Mouse (Mus musculus) intestine, embryonic 14.5 days (tissue): Measurements from ENCODE around the gene Akap13. TPM values are rescaled to one million over a fixed set of nuclear protein-coding genes. Genes with fewer than 3 reads are reported as not detected.

ENCODE experiments used
- ATAC-seq: fragments of 200-750 bp; cut with Nextera tagmentation; replicated peaks from 2 replicates; pipeline ENCODE4 v1.8.0; 2017; ENCODE audit warnings: low read depth, moderate number of reproducible peaks, moderate TSS enrichment, moderate library complexity; ENCODE audit not compliant: low FRiP score, low TSS enrichment
- DNase-seq: peaks from one replicate; pipeline ENCODE4 v3.0.0-alpha.2; 2018; ENCODE audit warnings: low spot score
- H3K27ac ChIP-seq: fragments of 300-500 bp; sonication (generic); 2 replicates; pipeline ENCODE4 v1.5.1; 2014; ENCODE audit warnings: low read depth, mild to moderate bottlenecking, control low read depth
- H3K27me3 ChIP-seq: fragments of 300-500 bp; sonication (generic); replicated peaks from 2 replicates; pipeline ENCODE4 v1.6.1; 2014; ENCODE audit warnings: low read length, control low read depth; ENCODE audit not compliant: control insufficient read depth, insufficient read depth
- H3K36me3 ChIP-seq: fragments of 300-500 bp; sonication (generic); 2 replicates; pipeline ENCODE4 v1.6.1; 2014; ENCODE audit warnings: low read length, control low read depth; ENCODE audit not compliant: control insufficient read depth, insufficient read depth
- H3K4me1 ChIP-seq: fragments of 300-500 bp; sonication (generic); replicated peaks from 2 replicates; pipeline ENCODE4 v1.6.1; 2014; ENCODE audit warnings: low read length, control low read depth, mixed read lengths; ENCODE audit not compliant: control insufficient read depth, insufficient read depth
- H3K4me2 ChIP-seq: fragments of 300-500 bp; sonication (generic); 2 replicates; pipeline ENCODE4 v1.6.1; 2014; ENCODE audit warnings: low read length
- H3K4me3 ChIP-seq: fragments of 300-500 bp; sonication (generic); 2 replicates; pipeline ENCODE4 v1.5.1; 2014; ENCODE audit warnings: low read depth, low read length, control low read depth, mixed read lengths
- H3K9ac ChIP-seq: fragments of 300-500 bp; sonication (generic); 2 replicates; pipeline ENCODE4 v1.6.1; 2014; ENCODE audit warnings: mild to moderate bottlenecking, low read length
- H3K9me3 ChIP-seq: fragments of 300-500 bp; sonication (generic); 2 replicates; pipeline ENCODE4 v1.6.1; 2016; ENCODE audit warnings: low read length, control low read depth; ENCODE audit not compliant: control insufficient read depth
- WGBS: fragments of 180-500 bp; shearing (Covaris S2); extraction: QIAGEN DNeasy Blood & Tissue Kit; methylation state at CpG from one replicate; pipeline ENCODE4 v1.1.7; 2014; 5-methylcytosine and 5-hydroxymethylcytosine counted together
- polyA plus RNA-seq: library from polyadenylated mRNA; unstranded; fragments of >200 nt; fragmentation: Nextera tagmentation; extraction: Ambion mirVana; gene quantifications from 2 replicates; pipeline ENCODE4 v1.2.1, GENCODE M21; 2014

Gene Akap13
- polyA plus RNA-seq, 1 experiment from 2014 or later, result 51.5 TPM

DNA sequence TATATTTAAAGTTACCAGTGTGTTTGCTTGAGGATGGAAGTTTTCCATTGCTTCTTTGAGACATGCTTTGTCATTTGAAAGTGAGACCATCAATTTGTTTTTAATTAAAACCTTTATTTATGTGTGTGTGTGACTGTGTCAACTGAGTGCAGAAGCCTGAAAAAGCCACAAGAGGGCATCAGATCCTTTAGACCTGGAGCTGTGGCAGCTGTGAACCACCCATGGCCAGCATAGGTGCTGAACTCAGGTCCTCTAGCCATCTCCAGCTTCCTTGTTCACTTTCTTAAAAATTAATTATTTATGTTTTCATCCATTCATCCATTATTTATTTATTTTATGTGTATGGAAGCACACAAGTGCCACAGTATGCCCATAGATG is 98.3 kb downstream of the Akap13 start:
- ATAC-seq (no peak), DNase-seq (no peak)
- Histone ChIP-seq H3K4me1 (peaks cover 48% of the 10 kb centered on the region), H3K27ac (peak overlapping the region; percentile 78), H3K9ac (no peak overlapping the region), H3K36me3 (no peaks in the 10 kb centered on the region), H3K9me3 (no peaks in the 10 kb centered on the region), H3K4me2 (no peak overlapping the region), H3K27me3 (no peaks in the 10 kb centered on the region), H3K4me3 (no peak overlapping the region)

DNA sequence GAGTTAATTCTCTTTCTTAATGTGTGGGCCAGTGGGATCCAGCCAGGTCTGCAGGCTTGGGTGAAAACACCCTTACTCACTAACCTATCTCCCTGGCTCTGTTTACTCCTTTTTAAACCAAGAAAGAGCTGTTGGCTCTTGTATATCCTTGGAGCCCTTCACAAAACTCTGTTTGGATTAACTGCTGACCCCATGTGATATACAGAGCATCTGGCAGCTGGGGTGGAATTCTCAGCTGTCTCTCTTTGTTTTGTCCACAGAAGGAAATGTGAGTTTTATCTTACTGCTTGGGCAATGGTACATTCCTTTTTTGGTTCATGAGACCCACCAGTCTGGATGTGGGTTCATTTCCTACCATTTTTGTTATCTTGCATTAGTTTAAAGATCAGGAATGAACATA is 98.7 kb downstream of the Akap13 start:
- Histone ChIP-seq H3K9ac (no peak overlapping the region), H3K27me3 (no peaks in the 10 kb centered on the region), H3K4me1 (peaks cover 51% of the 10 kb centered on the region), H3K4me2 (no peak overlapping the region), H3K27ac (peak overlapping the region; percentile 78; the same call in 1 of the 2 replicates), H3K4me3 (no peak overlapping the region), H3K9me3 (no peaks in the 10 kb centered on the region), H3K36me3 (no peaks in the 10 kb centered on the region)
- DNase-seq (no peak), ATAC-seq (no peak)

- H3K27ac ChIP-seq, result no peak overlapping the region
Measured at GRCm38 (mm10) chr7:75555940-75556339, 100.6 kb downstream of the Akap13 start.

GRCm38 (mm10) chr7:75558225-75558624 is 102.9 kb downstream of the Akap13 start:
- ATAC-seq, result 0 out of 2 replicates have a peak, but pooled peaks have one; percentile 20

More at GRCm38 (mm10) chr7:75555940-75556339, 100.6 kb downstream of the Akap13 start:
- 45% methylated on average over 6 of the region's 6 CpGs for WGBS
- DNase-seq (no peak), ATAC-seq (no peak)
- Histone ChIP-seq H3K4me3 (no peak overlapping the region), H3K27me3 (no peaks in the 10 kb centered on the region), H3K36me3 (no peaks in the 10 kb centered on the region), H3K4me1 (peaks cover 51% of the 10 kb centered on the region), H3K4me2 (no peak overlapping the region), H3K9me3 (no peaks in the 10 kb centered on the region), H3K9ac (no peak overlapping the region)

DNA sequence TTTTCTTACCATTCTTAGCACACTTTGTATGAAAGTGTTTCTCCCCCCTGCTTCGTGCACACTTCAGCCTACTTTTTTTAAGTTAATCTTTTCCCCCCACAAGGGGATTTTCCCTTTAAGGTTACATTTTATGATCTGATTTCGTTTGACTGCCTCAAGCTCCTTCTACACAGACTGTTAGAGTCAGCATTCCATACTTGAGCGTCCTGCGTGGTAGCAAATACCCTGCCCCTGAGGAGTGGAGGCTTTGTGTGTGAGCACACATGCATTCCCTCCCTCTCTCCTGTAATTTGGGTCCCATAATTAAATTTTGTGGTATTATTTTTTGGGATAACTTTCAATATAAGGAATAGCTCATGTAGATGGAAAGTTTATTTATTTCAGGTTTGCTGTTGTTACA is 103.8 kb downstream of the Akap13 start:
- no peak overlapping the region for H3K9ac ChIP-seq
- ATAC-seq, result no peak
- H3K27me3 ChIP-seq, result no peaks in the 10 kb centered on the region
- peak; percentile 9 for DNase-seq
- no peaks in the 10 kb centered on the region for H3K36me3 ChIP-seq
- peaks cover 38% of the 10 kb centered on the region for H3K4me1 ChIP-seq
- 14% methylated on average over 4 of the region's 4 CpGs for WGBS
- peak overlapping the region; percentile 60 for H3K27ac ChIP-seq
- no peak overlapping the region for H3K4me3 ChIP-seq
- H3K4me2 ChIP-seq, result no peak overlapping the region
- H3K9me3 ChIP-seq, result no peaks in the 10 kb centered on the region

More at GRCm38 (mm10) chr7:75558225-75558624, 102.9 kb downstream of the Akap13 start:
- no peak for DNase-seq
- Histone ChIP-seq H3K9ac (no peak overlapping the region), H3K36me3 (no peaks in the 10 kb centered on the region), H3K4me3 (no peak overlapping the region), H3K4me1 (peaks cover 46% of the 10 kb centered on the region), H3K9me3 (no peaks in the 10 kb centered on the region), H3K27me3 (no peaks in the 10 kb centered on the region), H3K4me2 (no peak overlapping the region), H3K27ac (peak overlapping the region; percentile 60)
- WGBS, result 44% methylated on average over 1 of the region's 1 CpGs

GRCm38 (mm10) chr7:75559915-75560314 is 104.6 kb downstream of the Akap13 start:
- 88% methylated on average over 4 of the region's 4 CpGs for WGBS
- H3K4me2 ChIP-seq, result no peak overlapping the region
- H3K4me3 ChIP-seq, result no peak overlapping the region
- peaks cover 37% of the 10 kb centered on the region for H3K4me1 ChIP-seq
- DNase-seq (no peak), ATAC-seq (no peak)
- H3K27ac ChIP-seq, result no peak overlapping the region
- no peaks in the 10 kb centered on the region for H3K27me3 ChIP-seq
- H3K9me3 ChIP-seq, result no peaks in the 10 kb centered on the region
- H3K9ac ChIP-seq, result no peak overlapping the region
- no peaks in the 10 kb centered on the region for H3K36me3 ChIP-seq

- Histone ChIP-seq H3K4me3 (no peak overlapping the region), H3K27me3 (no peaks in the 10 kb centered on the region), H3K36me3 (no peaks in the 10 kb centered on the region), H3K9ac (no peak overlapping the region), H3K4me1 (peaks cover 35% of the 10 kb centered on the region), H3K27ac (no peak overlapping the region), H3K4me2 (no peak overlapping the region), H3K9me3 (no peaks in the 10 kb centered on the region)
- 96% methylated on average over 2 of the region's 2 CpGs for WGBS
- no peak for ATAC-seq
- peak; percentile 7 for DNase-seq
Measured at GRCm38 (mm10) chr7:75560566-75560965, 105.2 kb downstream of the Akap13 start.

DNA sequence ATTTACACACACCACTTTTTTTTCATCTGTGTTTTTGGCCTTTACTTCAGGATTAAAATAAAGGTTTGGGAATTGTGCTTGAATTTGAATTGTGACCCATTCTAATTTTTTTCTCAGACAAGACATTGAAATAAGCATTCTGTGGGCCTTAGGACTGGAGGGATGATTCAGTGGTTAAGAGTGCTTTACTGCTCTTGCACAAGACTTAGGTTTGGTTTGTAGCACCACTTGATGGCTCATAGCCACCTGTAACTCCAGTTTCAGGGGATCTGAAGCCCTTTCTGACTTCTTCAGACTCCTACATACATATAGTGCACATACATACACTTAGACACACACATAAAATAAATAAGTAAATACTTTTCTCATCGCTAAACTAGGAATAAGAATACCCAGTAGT is 105.8 kb downstream of the Akap13 start:
- no peaks in the 10 kb centered on the region for H3K36me3 ChIP-seq
- ATAC-seq (no peak), DNase-seq (peak; percentile 12)
- H3K9me3 ChIP-seq, result no peaks in the 10 kb centered on the region
- 97% methylated on average over 1 of the region's 1 CpGs for WGBS
- peaks cover 29% of the 10 kb centered on the region for H3K4me1 ChIP-seq
- H3K27ac ChIP-seq, result no peak overlapping the region
- H3K4me2 ChIP-seq, result no peak overlapping the region
- H3K4me3 ChIP-seq, result no peak overlapping the region
- no peak overlapping the region for H3K9ac ChIP-seq
- no peaks in the 10 kb centered on the region for H3K27me3 ChIP-seq

DNA sequence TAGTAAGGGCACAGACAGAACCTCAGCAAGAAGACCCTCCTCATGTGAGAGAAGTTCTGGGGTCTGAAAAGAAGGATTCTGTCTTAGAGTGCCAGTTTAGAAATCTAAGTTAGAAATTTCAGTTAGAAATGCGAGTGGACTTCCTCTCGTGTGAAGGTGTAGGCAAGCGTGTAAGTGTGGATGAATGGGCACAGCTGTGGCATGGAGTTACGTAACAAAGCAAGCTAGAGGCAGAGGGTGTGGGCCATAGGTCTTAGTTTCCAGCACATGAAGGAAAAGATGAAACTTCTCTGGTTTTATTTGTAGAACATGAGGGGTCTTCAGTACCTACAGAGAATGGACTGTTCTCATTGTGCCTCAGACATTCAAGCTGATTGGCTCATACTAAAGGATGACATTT is 112.9 kb downstream of the Akap13 start:
- DNase-seq, result no peak
- H3K4me2 ChIP-seq, result no peak overlapping the region
- H3K9me3 ChIP-seq, result no peaks in the 10 kb centered on the region
- no peak overlapping the region for H3K4me3 ChIP-seq
- 0 out of 2 replicates have a peak, but pooled peaks cover 3% of the 10 kb centered on the region for H3K4me1 ChIP-seq
- no peak overlapping the region for H3K27ac ChIP-seq
- H3K9ac ChIP-seq, result no peak overlapping the region
- H3K36me3 ChIP-seq, result peaks cover 3% of the 10 kb centered on the region; the same call in 1 of the 2 replicates
- ATAC-seq, result no peak
- no peaks in the 10 kb centered on the region for H3K27me3 ChIP-seq
- 84% methylated on average over 4 of the region's 4 CpGs for WGBS
